Mouse (Mus musculus): ENCODE measurements around the gene Efhd2. TPM values are rescaled to one million over a fixed set of nuclear protein-coding genes. Genes with fewer than 3 reads are reported as not detected.
A peak's percentile ranks its signal among the peaks of the same experiment; 100 is the strongest.

The Efhd2 gene
- polyA plus RNA-seq, 1 experiment from 2014 or later: 53.8 TPM

DNA sequence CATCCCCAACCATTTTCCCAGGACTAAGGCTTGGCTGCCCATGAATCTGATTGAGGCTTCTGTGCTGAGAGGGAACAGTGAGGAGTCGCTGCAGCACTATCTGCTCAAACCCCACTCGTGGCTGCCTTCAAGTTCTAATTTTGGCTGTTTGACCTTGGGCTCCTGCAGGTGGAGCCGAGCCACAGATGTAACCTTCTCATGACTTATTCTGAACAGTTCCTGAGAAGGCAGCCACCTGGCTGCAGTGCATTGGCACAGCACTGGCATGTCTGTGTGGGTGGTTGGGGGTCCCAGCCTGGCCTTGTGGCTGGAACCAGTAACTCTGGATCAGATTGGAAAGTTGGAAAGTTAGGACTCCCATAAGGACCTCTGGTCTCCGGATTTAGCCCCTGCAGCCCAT is 46.5 kb downstream of the Efhd2 start:
- no peaks in the 10 kb centered on the region for H3K9me3 ChIP-seq (ENCODE audit: control insufficient read depth, low read length)
- no peak for DNase-seq
- 82% methylated on average over 4 of the region's 4 CpGs for WGBS
- H3K27me3 ChIP-seq (ENCODE audit: control insufficient read depth, insufficient read depth, low read length): no peaks in the 10 kb centered on the region
- no peak overlapping the region for H3K9ac ChIP-seq (replicated peaks; ENCODE audit: low read length)
- no peak overlapping the region for H3K4me3 ChIP-seq (replicated peaks; ENCODE audit: low read depth, low read length)
- H3K4me2 ChIP-seq (ENCODE audit: low read length): no peak overlapping the region
- H3K27ac ChIP-seq (replicated peaks; ENCODE audit: low read depth, low read length): no peak overlapping the region
- no peaks in the 10 kb centered on the region for H3K36me3 ChIP-seq (ENCODE audit: control insufficient read depth, insufficient read depth, low read length)
- no peak for ATAC-seq (ENCODE audit: low FRiP score, low TSS enrichment)
- H3K4me1 ChIP-seq (ENCODE audit: control insufficient read depth, insufficient read depth, low read length): no peaks in the 10 kb centered on the region

DNA sequence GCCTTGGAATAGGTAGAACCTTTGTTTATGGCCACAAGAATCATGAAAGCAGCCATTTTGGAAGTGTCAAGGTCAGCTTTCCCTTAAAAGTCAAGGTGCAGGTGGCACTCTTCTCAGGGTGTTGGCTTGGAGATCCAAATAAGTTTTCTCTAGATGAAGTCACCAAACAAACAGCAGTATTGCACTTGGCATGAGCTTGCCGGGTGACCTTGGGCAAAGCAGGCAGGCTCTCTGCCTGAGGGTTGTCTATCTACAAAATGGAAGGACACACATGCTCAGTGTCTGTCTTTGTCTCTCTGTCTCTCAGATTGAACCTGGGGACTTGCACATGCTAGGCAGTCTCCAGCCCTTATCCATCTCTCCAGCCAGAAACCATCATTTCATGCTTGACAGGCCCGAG is 47.3 kb downstream of the Efhd2 start:
- H3K9ac ChIP-seq (replicated peaks; ENCODE audit: low read length): no peak overlapping the region
- DNase-seq (no peak), ATAC-seq (ENCODE audit: low FRiP score, low TSS enrichment) (no peak)
- H3K4me2 ChIP-seq (ENCODE audit: low read length): no peak overlapping the region
- H3K36me3 ChIP-seq (ENCODE audit: control insufficient read depth, insufficient read depth, low read length): no peaks in the 10 kb centered on the region
- no peaks in the 10 kb centered on the region for H3K27me3 ChIP-seq (ENCODE audit: control insufficient read depth, insufficient read depth, low read length)
- no peaks in the 10 kb centered on the region for H3K9me3 ChIP-seq (ENCODE audit: control insufficient read depth, low read length)
- no peak overlapping the region for H3K4me3 ChIP-seq (replicated peaks; ENCODE audit: low read depth, low read length)
- 93% methylated on average over 2 of the region's 2 CpGs for WGBS
- no peak overlapping the region for H3K27ac ChIP-seq (replicated peaks; ENCODE audit: low read depth, low read length)
- H3K4me1 ChIP-seq (ENCODE audit: control insufficient read depth, insufficient read depth, low read length): no peaks in the 10 kb centered on the region

DNA sequence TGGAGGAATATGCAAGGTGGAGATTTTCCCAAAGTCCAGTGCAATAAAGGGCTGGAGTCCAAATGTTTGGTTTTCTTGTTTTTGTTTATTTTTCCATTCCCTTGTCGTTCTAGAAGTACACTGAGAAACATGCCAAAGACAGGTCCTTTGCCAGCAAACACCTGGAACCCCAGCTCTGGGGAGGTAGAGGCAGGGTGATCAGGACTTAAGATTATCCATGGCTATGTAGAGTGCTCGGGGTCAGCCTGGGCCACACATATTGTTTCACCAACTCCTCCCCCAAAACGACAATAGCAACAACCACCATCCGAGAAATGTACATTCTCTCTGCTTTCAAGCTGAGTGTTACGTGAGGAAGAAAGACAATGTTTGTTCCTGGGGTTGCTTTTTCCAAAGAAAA is 48.7 kb downstream of the Efhd2 start, which contains the start of gene Cela2a:
Gene Cela2a (minus strand): TSS at position 101 of the 400 bp plus-strand sequence.
- H3K4me1 ChIP-seq (ENCODE audit: control insufficient read depth, insufficient read depth, low read length): no peaks in the 10 kb centered on the region
- H3K4me3 ChIP-seq (replicated peaks; ENCODE audit: low read depth, low read length): no peak within 1 kb of the TSS
- WGBS: 60% methylated on average over 5 of the region's 5 CpGs
- no peaks in the 10 kb centered on the region for H3K27me3 ChIP-seq (ENCODE audit: control insufficient read depth, insufficient read depth, low read length)
- no peaks in the 10 kb centered on the region for H3K9me3 ChIP-seq (ENCODE audit: control insufficient read depth, low read length)
- H3K36me3 ChIP-seq (ENCODE audit: control insufficient read depth, insufficient read depth, low read length): no peaks in the 10 kb centered on the region
- no peak within 1 kb of the TSS for H3K9ac ChIP-seq (replicated peaks; ENCODE audit: low read length)
- H3K4me2 ChIP-seq (ENCODE audit: low read length): no peak within 1 kb of the TSS
- ATAC-seq (ENCODE audit: low FRiP score, low TSS enrichment) (no peak), DNase-seq (no peak)
- H3K27ac ChIP-seq (replicated peaks; ENCODE audit: low read depth, low read length): no peak within 1 kb of the TSS

DNA sequence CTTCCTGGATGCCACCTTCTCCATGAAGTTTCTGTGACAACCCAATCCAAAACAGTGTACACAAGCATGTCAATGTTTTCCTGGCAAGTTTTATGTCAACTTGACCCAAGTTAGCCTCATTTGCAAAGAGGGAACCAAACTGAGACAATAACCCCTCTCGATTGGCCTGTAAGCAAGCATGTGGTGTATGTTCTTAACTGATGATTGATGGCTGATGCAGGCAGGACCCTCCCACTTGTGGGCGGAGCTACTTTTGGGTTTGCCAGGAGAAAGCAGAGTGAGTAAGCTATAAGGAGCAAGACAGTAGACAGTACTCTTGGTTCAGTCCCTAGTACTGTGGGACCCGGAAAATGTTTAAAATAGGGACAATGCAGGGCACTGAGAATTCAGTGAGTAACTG is 51.7 kb downstream of the Efhd2 start:
- H3K9me3 ChIP-seq (ENCODE audit: control insufficient read depth, low read length): no peaks in the 10 kb centered on the region
- no peaks in the 10 kb centered on the region for H3K4me1 ChIP-seq (ENCODE audit: control insufficient read depth, insufficient read depth, low read length)
- WGBS: 72% methylated on average over 3 of the region's 3 CpGs
- no peaks in the 10 kb centered on the region for H3K27me3 ChIP-seq (ENCODE audit: control insufficient read depth, insufficient read depth, low read length)
- H3K9ac ChIP-seq (replicated peaks; ENCODE audit: low read length): no peak overlapping the region
- no peaks in the 10 kb centered on the region for H3K36me3 ChIP-seq (ENCODE audit: control insufficient read depth, insufficient read depth, low read length)
- H3K4me3 ChIP-seq (replicated peaks; ENCODE audit: low read depth, low read length): no peak overlapping the region
- ATAC-seq (ENCODE audit: low FRiP score, low TSS enrichment): no peak
- H3K4me2 ChIP-seq (ENCODE audit: low read length): no peak overlapping the region
- no peak overlapping the region for H3K27ac ChIP-seq (replicated peaks; ENCODE audit: low read depth, low read length)
- DNase-seq: peak; percentile 9

DNA sequence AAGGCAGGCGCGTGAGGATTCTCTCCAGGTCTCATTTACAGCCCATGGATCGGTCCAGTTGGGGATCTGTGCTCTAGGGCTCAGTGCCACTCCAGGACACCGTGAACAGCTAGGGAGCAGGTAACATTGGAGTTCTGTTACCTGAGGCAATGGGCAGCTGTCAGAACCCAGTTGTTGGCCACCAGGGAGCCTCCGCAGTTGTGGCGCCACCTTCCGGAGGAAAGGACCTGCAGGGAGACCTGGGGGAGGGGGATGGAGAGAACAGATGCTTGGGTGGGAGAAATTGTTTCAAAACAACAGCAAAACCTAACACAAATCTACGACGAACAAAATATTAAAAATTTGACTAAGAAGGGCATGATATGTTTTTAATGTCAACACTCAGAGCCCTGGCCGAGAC is 52.6 kb downstream of the Efhd2 start:
- no peak for ATAC-seq (ENCODE audit: low FRiP score, low TSS enrichment)
- WGBS: 75% methylated on average over 10 of the region's 10 CpGs

DNA sequence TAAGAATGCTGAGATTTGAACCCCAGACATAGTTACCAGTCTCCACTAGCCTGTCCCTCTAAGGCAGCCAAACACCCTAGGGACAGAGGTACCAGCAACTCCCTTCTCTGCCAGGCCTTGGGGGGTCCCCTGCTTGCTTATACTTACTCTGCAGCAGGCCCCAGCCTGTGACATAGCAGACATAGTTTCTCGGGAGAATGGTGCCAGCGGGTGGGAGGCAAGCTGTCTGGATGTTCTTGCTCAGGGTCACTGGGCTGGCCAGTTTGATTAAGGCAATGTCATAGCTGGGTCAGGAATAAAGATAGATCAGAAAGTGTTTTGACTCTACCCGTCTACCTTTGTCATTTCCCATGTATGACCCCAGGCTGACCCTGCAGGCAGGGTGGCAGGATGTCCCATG is 53.5 kb downstream of the Efhd2 start:
- ATAC-seq (ENCODE audit: low FRiP score, low TSS enrichment) (no peak), DNase-seq (no peak)

More for the DNA sequence above, 52.6 kb downstream of the Efhd2 start:
- no peaks in the 10 kb centered on the region for H3K9me3 ChIP-seq (ENCODE audit: control insufficient read depth, low read length)
- H3K9ac ChIP-seq (replicated peaks; ENCODE audit: low read length): no peak overlapping the region
- H3K27ac ChIP-seq (replicated peaks; ENCODE audit: low read depth, low read length): no peak overlapping the region
- DNase-seq: no peak
- no peaks in the 10 kb centered on the region for H3K36me3 ChIP-seq (ENCODE audit: control insufficient read depth, insufficient read depth, low read length)
- H3K4me3 ChIP-seq (replicated peaks; ENCODE audit: low read depth, low read length): no peak overlapping the region
- H3K4me2 ChIP-seq (ENCODE audit: low read length): no peak overlapping the region
- H3K4me1 ChIP-seq (ENCODE audit: control insufficient read depth, insufficient read depth, low read length): no peaks in the 10 kb centered on the region
- no peaks in the 10 kb centered on the region for H3K27me3 ChIP-seq (ENCODE audit: control insufficient read depth, insufficient read depth, low read length)

DNA sequence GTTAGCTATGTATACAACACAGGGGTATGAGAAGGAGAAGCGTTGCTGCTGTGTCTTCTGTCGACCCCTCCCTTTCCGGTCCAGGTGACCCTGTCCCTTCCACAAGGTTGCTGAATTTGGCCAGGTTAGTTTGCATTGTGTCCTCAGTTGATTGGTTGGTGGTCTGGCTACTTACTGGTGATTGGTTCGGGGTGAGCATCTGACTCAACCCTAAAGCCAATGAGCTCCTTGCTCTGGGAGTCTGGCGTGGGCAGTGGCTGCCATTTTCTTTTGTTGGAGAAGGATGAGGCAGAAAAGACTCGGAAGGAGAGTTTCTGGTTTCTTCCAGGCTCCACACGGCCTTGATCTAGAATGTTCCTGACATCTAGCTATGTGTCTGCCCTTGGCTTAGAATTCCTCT is 55.4 kb downstream of the Efhd2 start:
- no peak overlapping the region for H3K9ac ChIP-seq (replicated peaks; ENCODE audit: low read length)
- H3K36me3 ChIP-seq (ENCODE audit: control insufficient read depth, insufficient read depth, low read length): peaks cover 14% of the 10 kb centered on the region; the same call in 1 of the 2 replicates
- no peaks in the 10 kb centered on the region for H3K27me3 ChIP-seq (ENCODE audit: control insufficient read depth, insufficient read depth, low read length)
- ATAC-seq (ENCODE audit: low FRiP score, low TSS enrichment) (no peak), DNase-seq (no peak)
- whole genome bisulfite sequencing: 90% methylated on average over 7 of the region's 7 CpGs
- no peaks in the 10 kb centered on the region for H3K9me3 ChIP-seq (ENCODE audit: control insufficient read depth, low read length)
- H3K4me1 ChIP-seq (ENCODE audit: control insufficient read depth, insufficient read depth, low read length): no peaks in the 10 kb centered on the region
- no peak overlapping the region for H3K4me2 ChIP-seq (ENCODE audit: low read length)
- H3K27ac ChIP-seq (replicated peaks; ENCODE audit: low read depth, low read length): no peak overlapping the region
- H3K4me3 ChIP-seq (replicated peaks; ENCODE audit: low read depth, low read length): no peak overlapping the region

More for the DNA sequence above, 53.5 kb downstream of the Efhd2 start:
- Histone ChIP-seq H3K27me3 (ENCODE audit: control insufficient read depth, insufficient read depth, low read length) (no peaks in the 10 kb centered on the region), H3K9ac (replicated peaks; ENCODE audit: low read length) (no peak overlapping the region), H3K4me1 (ENCODE audit: control insufficient read depth, insufficient read depth, low read length) (no peaks in the 10 kb centered on the region), H3K9me3 (ENCODE audit: control insufficient read depth, low read length) (no peaks in the 10 kb centered on the region), H3K4me2 (ENCODE audit: low read length) (no peak overlapping the region), H3K36me3 (ENCODE audit: control insufficient read depth, insufficient read depth, low read length) (no peaks in the 10 kb centered on the region), H3K27ac (replicated peaks; ENCODE audit: low read depth, low read length) (no peak overlapping the region), H3K4me3 (replicated peaks; ENCODE audit: low read depth, low read length) (no peak overlapping the region)
- WGBS: 75% methylated on average over 3 of the region's 3 CpGs

DNA sequence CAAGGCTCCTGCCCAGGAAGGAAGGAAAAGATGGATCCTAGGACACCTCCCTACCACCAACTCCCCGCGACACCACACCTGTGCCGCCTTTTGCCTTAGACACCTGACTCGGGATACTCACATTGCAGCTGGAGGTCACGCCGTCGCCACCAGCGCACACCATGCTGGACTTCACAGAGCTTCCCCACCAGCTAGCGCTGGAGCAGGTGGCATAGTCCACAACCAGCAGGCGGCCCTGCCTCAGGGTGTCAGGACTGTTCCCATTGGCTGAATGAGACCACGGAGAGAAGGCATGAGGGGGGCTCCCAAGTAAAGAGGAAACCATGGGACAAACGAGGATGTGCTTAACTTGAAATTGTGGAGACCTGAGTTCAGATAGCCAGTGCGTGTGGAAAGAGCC is 55.9 kb downstream of the Efhd2 start:
- Histone ChIP-seq H3K9ac (replicated peaks; ENCODE audit: low read length) (no peak overlapping the region), H3K27ac (replicated peaks; ENCODE audit: low read depth, low read length) (no peak overlapping the region), H3K4me3 (replicated peaks; ENCODE audit: low read depth, low read length) (no peak overlapping the region), H3K36me3 (ENCODE audit: control insufficient read depth, insufficient read depth, low read length) (peaks cover 18% of the 10 kb centered on the region), H3K27me3 (ENCODE audit: control insufficient read depth, insufficient read depth, low read length) (no peaks in the 10 kb centered on the region), H3K4me2 (ENCODE audit: low read length) (no peak overlapping the region), H3K4me1 (ENCODE audit: control insufficient read depth, insufficient read depth, low read length) (no peaks in the 10 kb centered on the region), H3K9me3 (ENCODE audit: control insufficient read depth, low read length) (no peaks in the 10 kb centered on the region)
- 93% methylated on average over 13 of the region's 13 CpGs for WGBS
- DNase-seq (no peak), ATAC-seq (ENCODE audit: low FRiP score, low TSS enrichment) (no peak)

DNA sequence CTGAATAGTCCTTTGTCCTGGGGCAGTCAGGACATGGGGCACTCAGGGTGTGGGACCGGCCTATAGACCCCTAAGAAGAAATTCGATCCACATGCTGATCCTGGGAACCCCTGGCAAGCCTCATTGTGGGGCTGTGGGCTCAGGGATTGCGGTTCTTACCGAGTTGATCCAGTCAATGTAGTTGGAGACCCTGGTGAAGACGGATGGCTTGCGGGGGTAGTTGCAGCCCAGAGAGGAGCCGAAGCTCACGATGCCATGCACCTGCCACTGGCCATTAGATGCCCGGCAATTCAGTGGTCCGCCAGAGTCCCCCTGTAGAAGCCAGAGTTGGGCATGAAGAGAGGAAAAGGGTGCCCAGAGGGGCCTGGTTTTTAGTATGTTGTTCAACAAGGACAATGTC is 57.0 kb downstream of the Efhd2 start:
- Histone ChIP-seq H3K9me3 (ENCODE audit: control insufficient read depth, low read length) (no peaks in the 10 kb centered on the region), H3K9ac (replicated peaks; ENCODE audit: low read length) (no peak overlapping the region), H3K27me3 (ENCODE audit: control insufficient read depth, insufficient read depth, low read length) (no peaks in the 10 kb centered on the region), H3K4me1 (ENCODE audit: control insufficient read depth, insufficient read depth, low read length) (no peaks in the 10 kb centered on the region), H3K4me2 (ENCODE audit: low read length) (no peak overlapping the region), H3K27ac (replicated peaks; ENCODE audit: low read depth, low read length) (no peak overlapping the region), H3K36me3 (ENCODE audit: control insufficient read depth, insufficient read depth, low read length) (peaks cover 24% of the 10 kb centered on the region), H3K4me3 (replicated peaks; ENCODE audit: low read depth, low read length) (no peak overlapping the region)
- 50% methylated on average over 10 of the region's 10 CpGs for WGBS
- ATAC-seq (ENCODE audit: low FRiP score, low TSS enrichment): no peak
- DNase-seq: no peak

All from midbrain, embryonic 14.5 days (tissue).